In genomic region chr17:24537536-24537935, GRCm38 (mm10) we compare ENCODE assay signal across 14 mouse cellular contexts. TPM values are rescaled to one million over a fixed set of nuclear protein-coding genes. Genes with fewer than 3 reads are reported as not detected.
DNase-seq lines count a peak whose midpoint lies in the region; ATAC-seq and TF ChIP-seq lines count a peak whose summit lies in the region.
"Had no signal": no experiment of that assay in that cellular context is flagged by ENCODE, and none has a peak within 500 bp of the region (broad histone marks: within the 10 kb centered on the region; RNA-seq: fewer than 3 reads in every experiment).

No protein-coding gene starts in this region.

- no peak overlapping the region for H3K4me3 ChIP-seq in layer of hippocampus, adult 2 months
- no peak overlapping the region for H3K4me3 ChIP-seq in embryonic facial prominence, embryonic 13.5 days
- H3K4me3 ChIP-seq in limb, embryonic 12.5 days (replicated peaks): no peak overlapping the region
- H3K4me3 ChIP-seq in kidney, embryonic 16.5 days (ENCODE audit: low read length): no peak overlapping the region
- H3K4me3 ChIP-seq: intestine, embryonic 15.5 days had no signal

- H3K9me3 ChIP-seq in embryonic facial prominence, embryonic 13.5 days: no peaks in the 10 kb centered on the region
- no peaks in the 10 kb centered on the region for H3K9me3 ChIP-seq in limb, embryonic 12.5 days
- no peaks in the 10 kb centered on the region for H3K9me3 ChIP-seq in kidney, embryonic 16.5 days (ENCODE audit: low read length)
- H3K9me3 ChIP-seq: intestine, embryonic 15.5 days had no signal

- DNase-seq in layer of hippocampus, adult 2 months (ENCODE audit: low spot score in 2 of 2): no peak
- no peak for DNase-seq in layer of hippocampus, postnatal 10 days (ENCODE audit: low spot score in 2 of 2)
- DNase-seq in 3T3-L1 (ENCODE audit: low read depth, low spot score): peak; percentile 53
- DNase-seq in cerebellum, adult 9-10 months: no peak
- DNase-seq in kidney, adult 11 months: no peak
- DNase-seq: adrenal gland, adult 8-10 months; left cerebral cortex, postnatal 4 days; thymus, postnatal 25 days had no signal

- no peaks in the 10 kb centered on the region for H3K36me3 ChIP-seq in embryonic facial prominence, embryonic 13.5 days
- H3K36me3 ChIP-seq in limb, embryonic 12.5 days: no peaks in the 10 kb centered on the region
- H3K36me3 ChIP-seq in kidney, embryonic 16.5 days (ENCODE audit: insufficient read depth, low read length): no peaks in the 10 kb centered on the region
- H3K36me3 ChIP-seq: intestine, embryonic 15.5 days had no signal

- no peak for TF ChIP-seq CTCF in layer of hippocampus, adult 2 months (conservative IDR thresholded peaks at IDR 0.05)

- H3K27me3 ChIP-seq in embryonic facial prominence, embryonic 13.5 days: no peaks in the 10 kb centered on the region
- H3K27me3 ChIP-seq in limb, embryonic 12.5 days: no peaks in the 10 kb centered on the region
- no peaks in the 10 kb centered on the region for H3K27me3 ChIP-seq in kidney, embryonic 16.5 days (ENCODE audit: insufficient read depth, low read length)
- H3K27me3 ChIP-seq: intestine, embryonic 15.5 days had no signal

- H3K4me2 ChIP-seq in embryonic facial prominence, embryonic 13.5 days: no peak overlapping the region
- no peak overlapping the region for H3K4me2 ChIP-seq in limb, embryonic 12.5 days
- no peak overlapping the region for H3K4me2 ChIP-seq in kidney, embryonic 16.5 days (replicated peaks; ENCODE audit: low read depth, low read length)
- H3K4me2 ChIP-seq: intestine, embryonic 15.5 days had no signal

- H3K4me1 ChIP-seq in embryonic facial prominence, embryonic 13.5 days: peaks cover 13% of the 10 kb centered on the region
- peaks cover 21% of the 10 kb centered on the region for H3K4me1 ChIP-seq in limb, embryonic 12.5 days (replicated peaks)
- H3K4me1 ChIP-seq in kidney, embryonic 16.5 days (ENCODE audit: insufficient read depth, low read length): peaks cover 10% of the 10 kb centered on the region

- 44% methylated on average over 3 of the region's 3 CpGs for WGBS in embryonic facial prominence, embryonic 13.5 days
- WGBS in limb, embryonic 12.5 days: 44% methylated on average over 3 of the region's 3 CpGs
- 38% methylated on average over 3 of the region's 3 CpGs for WGBS in kidney, embryonic 16.5 days

- ATAC-seq in embryonic facial prominence, embryonic 13.5 days (ENCODE audit: insufficient number of reproducible peaks, insufficient read depth, low FRiP score, low TSS enrichment, low read depth): no peak
- ATAC-seq in limb, embryonic 12.5 days (ENCODE audit: insufficient number of reproducible peaks, insufficient read depth, low FRiP score, low TSS enrichment, low read depth): no peak
- ATAC-seq in kidney, embryonic 16.5 days (ENCODE audit: low FRiP score, low TSS enrichment): no peak
- ATAC-seq: intestine, embryonic 15.5 days had no signal

- H3K9ac ChIP-seq in embryonic facial prominence, embryonic 13.5 days: 0 out of 2 replicates have a peak overlapping the region, but pooled peaks have one; percentile 27
- no peak overlapping the region; the same call in 1 of the 2 replicates for H3K9ac ChIP-seq in limb, embryonic 12.5 days (replicated peaks)
- H3K9ac ChIP-seq in kidney, embryonic 16.5 days (replicated peaks; ENCODE audit: low read length): no peak overlapping the region
- H3K9ac ChIP-seq: intestine, embryonic 15.5 days had no signal

- peak overlapping the region; percentile 91 for H3K27ac ChIP-seq in layer of hippocampus, adult 2 months
- H3K27ac ChIP-seq in embryonic facial prominence, embryonic 13.5 days: no peak overlapping the region
- H3K27ac ChIP-seq in limb, embryonic 12.5 days: peak overlapping the region; percentile 57; the same call in 1 of the 2 replicates
- no peak overlapping the region for H3K27ac ChIP-seq in kidney, embryonic 16.5 days (ENCODE audit: low read length)
- H3K27ac ChIP-seq: intestine, embryonic 15.5 days; macrophage had no signal

RNA-seq across cellular contexts. Expression of gene Rab26, which starts 3.5 kb away (rescaled TPM):
- 10 to 100 TPM; 78.2 to 82.2 TPM for total RNA-seq in layer of hippocampus, adult 2 months (2021)
- total RNA-seq in layer of hippocampus, postnatal 10 days (2021): 10 to 100 TPM; 48.9 to 49.0 TPM
- polyA plus RNA-seq in embryonic facial prominence, embryonic 13.5 days (2015; fragmentation: Nextera tagmentation; extraction: Ambion mirVana): 2.8 and 3.3 TPM in 2 replicates
- polyA plus RNA-seq in limb, embryonic 12.5 days (2016; fragmentation: Nextera tagmentation; extraction: Ambion mirVana): 3.2 and 4.0 TPM in 2 replicates
- polyA plus RNA-seq in kidney, embryonic 16.5 days (2015; fragmentation: Nextera tagmentation; extraction: Ambion mirVana): 2.8 and 3.0 TPM in 2 replicates
- polyA plus RNA-seq: macrophage had no signal

RNA-seq across cellular contexts. Expression of gene Traf7, which starts 9.8 kb away (rescaled TPM):
- 10 to 100 TPM; 87.9 to 95.5 TPM for total RNA-seq in layer of hippocampus, adult 2 months (2021)
- total RNA-seq in layer of hippocampus, postnatal 10 days (2021): 100 to 1,000 TPM; 110 to 112 TPM
- 96.1 and 97.1 TPM in 2 replicates for polyA plus RNA-seq in embryonic facial prominence, embryonic 13.5 days (2015; fragmentation: Nextera tagmentation; extraction: Ambion mirVana)
- polyA plus RNA-seq in limb, embryonic 12.5 days (2016; fragmentation: Nextera tagmentation; extraction: Ambion mirVana): 97.4 and 101 TPM in 2 replicates
- polyA plus RNA-seq in kidney, embryonic 16.5 days (2015; fragmentation: Nextera tagmentation; extraction: Ambion mirVana): 102 and 113 TPM in 2 replicates

RNA-seq across cellular contexts. Expression of gene Pkd1, which starts 12.1 kb away (rescaled TPM):
- total RNA-seq in layer of hippocampus, adult 2 months (2021): 10 to 100 TPM; 87.0 to 93.3 TPM
- total RNA-seq in layer of hippocampus, postnatal 10 days (2021): 10 to 100 TPM; 61.6 to 91.2 TPM
- polyA plus RNA-seq in embryonic facial prominence, embryonic 13.5 days (2015; fragmentation: Nextera tagmentation; extraction: Ambion mirVana): 24.1 and 30.6 TPM in 2 replicates
- polyA plus RNA-seq in limb, embryonic 12.5 days (2016; fragmentation: Nextera tagmentation; extraction: Ambion mirVana): 23.2 and 32.2 TPM in 2 replicates
- 22.5 and 24.3 TPM in 2 replicates for polyA plus RNA-seq in kidney, embryonic 16.5 days (2015; fragmentation: Nextera tagmentation; extraction: Ambion mirVana)

RNA-seq across cellular contexts. Expression of gene Caskin1, which starts 49.1 kb away (rescaled TPM):
- 100 to 1,000 TPM; 153 to 158 TPM for total RNA-seq in layer of hippocampus, adult 2 months (2021)
- total RNA-seq in layer of hippocampus, postnatal 10 days (2021): 100 to 1,000 TPM; 170 to 175 TPM
- polyA plus RNA-seq in embryonic facial prominence, embryonic 13.5 days (2015; fragmentation: Nextera tagmentation; extraction: Ambion mirVana): 3.5 and 5.4 TPM in 2 replicates
- 6.1 and 6.5 TPM in 2 replicates for polyA plus RNA-seq in limb, embryonic 12.5 days (2016; fragmentation: Nextera tagmentation; extraction: Ambion mirVana)
- 1.5 and 2.2 TPM in 2 replicates for polyA plus RNA-seq in kidney, embryonic 16.5 days (2015; fragmentation: Nextera tagmentation; extraction: Ambion mirVana)
- total RNA-seq: common myeloid progenitor, adult 5-6 weeks had no signal
- polyA plus RNA-seq: macrophage had no signal

RNA-seq across cellular contexts. Expression of gene Mlst8, which starts 58.7 kb away (rescaled TPM):
- 10 to 100 TPM; 36.0 to 44.9 TPM for total RNA-seq in layer of hippocampus, adult 2 months (2021)
- total RNA-seq in layer of hippocampus, postnatal 10 days (2021): 10 to 100 TPM; 29.1 to 30.8 TPM
- polyA plus RNA-seq in embryonic facial prominence, embryonic 13.5 days (2015; fragmentation: Nextera tagmentation; extraction: Ambion mirVana): 32.5 and 33.2 TPM in 2 replicates
- polyA plus RNA-seq in limb, embryonic 12.5 days (2016; fragmentation: Nextera tagmentation; extraction: Ambion mirVana): 34.7 and 35.5 TPM in 2 replicates
- 39.3 and 40.2 TPM in 2 replicates for polyA plus RNA-seq in kidney, embryonic 16.5 days (2015; fragmentation: Nextera tagmentation; extraction: Ambion mirVana)

Comparison
In these comparisons a context has a peak if more than half of its experiments do, and no peak if none do; other contexts are left out.
1. H3K27ac ChIP-seq: peak in layer of hippocampus, adult 2 months (single experiment) and limb, embryonic 12.5 days (single experiment); none in embryonic facial prominence, embryonic 13.5 days (single experiment) and kidney, embryonic 16.5 days (single experiment).